Mouse (Mus musculus) liver, embryonic 14.5 days (tissue): ENCODE results near the gene Mettl17. TPM values are rescaled to one million over a fixed set of nuclear protein-coding genes. Genes with fewer than 3 reads are reported as not detected.

Experiments
- ATAC-seq: fragments of 200-750 bp; cut with Nextera tagmentation; 2 replicates; pipeline ENCODE4 v1.8.0; 2017; ENCODE audit warnings: moderate number of reproducible peaks, mild to moderate bottlenecking, moderate library complexity; ENCODE audit not compliant: insufficient read depth
- DNase-seq, 3 experiments: peaks; one replicate each; pipeline ENCODE4 v3.0.0-alpha.2; 2012 to 2013; ENCODE audit warnings: low read depth in 3 of 3, low spot score in 3 of 3
- H3K27ac ChIP-seq: fragments of 300-500 bp; sonication (generic); 2 replicates; pipeline ENCODE4 v1.5.1; 2014; ENCODE audit warnings: moderate library complexity, mild to moderate bottlenecking, control low read depth, inconsistent platforms
- H3K27me3 ChIP-seq: fragments of 300-500 bp; sonication (generic); 2 replicates; pipeline ENCODE4 v1.6.1; 2014; ENCODE audit warnings: mild to moderate bottlenecking, low read length, moderate library complexity; ENCODE audit not compliant: control insufficient read depth, insufficient read depth
- H3K36me3 ChIP-seq: fragments of 300-500 bp; sonication (generic); replicated peaks from 2 replicates; pipeline ENCODE4 v1.6.1; 2014; ENCODE audit warnings: low read depth; ENCODE audit not compliant: control insufficient read depth, insufficient read depth
- H3K4me1 ChIP-seq, 2 experiments: fragments of 200-500 bp in 1 of 2; fragments of 300-500 bp in 1 of 2; sonication (generic) in 1 of 2; replicated peaks; 2 replicates each; pipeline ENCODE4 v1.6.1; 2012 to 2014; ENCODE audit warnings: antibody characterized with exemption in 1 of 2, inconsistent platforms in 1 of 2, low read length in 1 of 2; ENCODE audit not compliant: control insufficient read depth in 2 of 2, insufficient read depth in 2 of 2
- H3K4me2 ChIP-seq: fragments of 300-500 bp; sonication (generic); 2 replicates; pipeline ENCODE4 v1.6.1; 2014; ENCODE audit warnings: low read depth, mild to moderate bottlenecking, control low read depth, moderate library complexity
- H3K4me3 ChIP-seq, 2 experiments: fragments of 200-500 bp in 1 of 2; fragments of 300-500 bp in 1 of 2; sonication (generic) in 1 of 2; 2 replicates each; pipeline ENCODE4 v1.5.1; 2012 to 2014; ENCODE audit warnings: low read depth in 2 of 2, low read length in 2 of 2, mild to moderate bottlenecking in 2 of 2, control low read depth in 1 of 2, inconsistent platforms in 1 of 2, moderate library complexity in 1 of 2; ENCODE audit not compliant: insufficient read depth in 1 of 2
- H3K9ac ChIP-seq: fragments of 300-500 bp; sonication (generic); replicated peaks from 2 replicates; pipeline ENCODE4 v1.6.1; 2014; ENCODE audit warnings: mild to moderate bottlenecking, control low read depth, moderate library complexity
- H3K9me3 ChIP-seq: fragments of 300-500 bp; sonication (generic); 2 replicates; pipeline ENCODE4 v1.6.1; 2016; ENCODE audit warnings: low read length, mixed read lengths; ENCODE audit not compliant: control insufficient read depth
- CTCF ChIP-seq: IDR thresholded peaks from 2 replicates; pipeline ENCODE4 v1.5.1; 2016; ENCODE audit warnings: antibody characterized with exemption, low read depth, control low read depth
- EP300 ChIP-seq: IDR thresholded peaks from 2 replicates; pipeline ENCODE4 v1.6.1; 2016; ENCODE audit warnings: antibody characterized with exemption, low read depth
- WGBS: fragments of 180-500 bp; shearing (Covaris S2); extraction: QIAGEN DNeasy Blood & Tissue Kit; methylation state at CpG from one replicate; pipeline ENCODE4 v1.1.7; 2014; ENCODE audit not compliant: insufficient replicate concordance; 5-methylcytosine and 5-hydroxymethylcytosine counted together
- microRNA-seq: library from miRNA; unstranded; fragments of <30 nt; microRNA quantifications from one replicate; pipeline ENCODE4, GENCODE M21; 2016
- polyA plus RNA-seq, 2 experiments: library from polyadenylated mRNA; depleted of rRNA in 1 of 2; stranded (reverse) in 1 of 2; unstranded in 1 of 2; fragments of >200 nt; fragmentation: Nextera tagmentation in 1 of 2; extraction: Ambion mirVana in 1 of 2; gene quantifications; 2 replicates each; pipeline versions ENCODE4 v1.2.1 to v1.2.3; 2012 to 2014

Mettl17 gene
- polyA plus RNA-seq, 2 experiments = 9.5 to 10.2 TPM

DNA sequence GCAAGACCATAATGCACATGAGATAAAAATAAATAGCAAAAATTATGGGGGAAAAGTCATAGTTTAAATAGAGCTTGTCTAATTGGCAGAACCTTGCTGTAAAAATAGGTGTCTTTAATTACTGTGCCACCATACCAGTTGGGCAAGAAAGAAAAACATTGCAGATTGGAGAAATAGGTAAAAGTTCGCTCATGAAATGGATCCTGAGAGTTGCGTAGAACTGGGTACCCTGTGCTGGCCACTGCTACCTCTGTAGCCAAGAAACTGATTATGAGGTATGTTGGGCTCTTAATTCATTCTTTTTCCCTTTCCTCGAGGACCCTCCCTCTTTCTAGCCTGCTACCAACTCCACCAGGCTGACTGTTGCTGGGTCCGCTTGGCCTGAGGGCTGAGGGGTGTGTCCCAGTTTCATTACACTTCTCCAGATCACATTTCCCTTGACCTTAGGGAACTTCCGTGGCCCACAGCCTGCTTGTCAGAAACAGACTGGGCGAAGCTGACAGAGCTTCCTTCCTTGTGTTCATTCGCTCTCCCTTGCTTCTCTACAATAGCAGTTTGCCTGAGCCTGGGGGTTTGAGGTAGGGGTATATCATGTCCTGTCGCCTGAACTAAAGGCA, 56.4 kb downstream of the Mettl17 start:
- H3K9me3 ChIP-seq = no peaks in the 10 kb centered on the region
- no peaks in the 10 kb centered on the region for H3K27me3 ChIP-seq
- no peak for DNase-seq
- peak overlapping the region; percentile 8; the same call in 1 of the 2 replicates for H3K4me2 ChIP-seq
- peaks cover 0 to 6% of the 10 kb centered on the region in 2 experiments; a peak in 1 of 4 replicates for H3K4me1 ChIP-seq
- H3K36me3 ChIP-seq = no peaks in the 10 kb centered on the region
- no peak overlapping the region for H3K27ac ChIP-seq
- no peak overlapping the region for H3K4me3 ChIP-seq
- H3K9ac ChIP-seq = no peak overlapping the region
- 35% methylated on average over 8 of the region's 8 CpGs for WGBS
- TF ChIP-seq CTCF (no peak), EP300 (no peak)
- ATAC-seq = no peak

DNA sequence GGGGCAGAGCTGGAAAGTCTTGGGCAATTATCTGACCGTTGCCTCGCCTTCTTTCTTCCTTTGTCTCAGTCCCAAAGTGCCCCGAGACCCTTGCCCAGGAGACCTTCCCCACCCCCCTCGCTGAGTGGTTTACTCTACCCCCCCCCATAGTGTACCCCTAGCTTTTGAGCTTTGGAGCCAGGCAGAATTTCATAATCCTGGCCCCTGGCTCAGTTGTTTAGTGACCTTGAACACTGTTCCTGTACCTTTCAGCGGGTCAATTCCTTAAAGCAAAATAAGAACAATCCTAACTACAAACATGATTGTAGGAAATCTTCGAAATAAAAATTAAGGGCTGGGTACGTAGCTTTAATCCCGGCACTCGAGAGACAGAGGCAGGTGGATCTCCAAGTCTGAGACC, 56.9 kb downstream of the Mettl17 start:
- H3K4me2 ChIP-seq = peak overlapping the region; percentile 8; the same call in 1 of the 2 replicates
- no peak for DNase-seq
- no peak for TF ChIP-seq CTCF
- TF ChIP-seq EP300 = no peak
- no peak overlapping the region for H3K4me3 ChIP-seq
- ATAC-seq = no peak
- WGBS = 51% methylated on average over 9 of the region's 9 CpGs
- no peaks in the 10 kb centered on the region for H3K9me3 ChIP-seq
- H3K4me1 ChIP-seq = peaks cover 0 to 6% of the 10 kb centered on the region in 2 experiments; a peak in 1 of 4 replicates
- no peaks in the 10 kb centered on the region for H3K36me3 ChIP-seq
- H3K27ac ChIP-seq = no peak overlapping the region
- H3K27me3 ChIP-seq = no peaks in the 10 kb centered on the region
- no peak overlapping the region for H3K9ac ChIP-seq

DNA sequence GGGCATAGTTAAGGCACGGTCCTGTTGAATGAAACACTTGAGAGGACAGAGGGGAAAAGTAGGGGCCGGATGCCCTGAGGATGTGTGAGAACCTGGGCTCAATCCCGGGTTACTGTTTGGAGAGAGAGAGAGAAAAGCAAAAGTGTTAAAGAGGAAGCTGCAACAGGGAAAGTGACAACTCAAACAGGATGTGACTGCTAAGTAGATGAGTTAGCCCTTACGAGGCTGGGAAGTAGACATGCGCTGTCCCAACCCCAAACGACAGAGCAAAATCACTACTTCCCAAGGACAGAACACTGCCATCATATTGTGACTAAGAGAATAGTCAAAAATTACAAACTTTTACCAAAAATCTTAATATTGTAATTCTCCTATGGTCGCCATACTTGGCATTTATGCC, 57.6 kb downstream of the Mettl17 start:
- Histone ChIP-seq H3K27ac (no peak overlapping the region), H3K9me3 (no peaks in the 10 kb centered on the region), H3K9ac (no peak overlapping the region), H3K27me3 (no peaks in the 10 kb centered on the region), H3K36me3 (no peaks in the 10 kb centered on the region), H3K4me3 (no peak overlapping the region), H3K4me2 (no peak overlapping the region), H3K4me1 (peaks cover 0 to 6% of the 10 kb centered on the region in 2 experiments; a peak in 1 of 4 replicates)
- no peak for DNase-seq
- TF ChIP-seq EP300 (no peak), CTCF (no peak)
- ATAC-seq = no peak
- 26% methylated on average over 7 of the region's 7 CpGs for WGBS

Small RNAs within 50 kb of the gene (microRNA-seq; reads per million reads assigned to microRNA genes)
- not detected for gene Gm27375

Other genes with a start within 250 kb of the Mettl17 start
- not detected in 2 replicates for gene Gm4181, start 249.2 kb upstream of the Mettl17 start, polyA plus RNA-seq (2012; rRNA removed)
- not detected in 2 replicates for gene Gm4181, start 249.2 kb upstream of the Mettl17 start, polyA plus RNA-seq (2014; fragmentation: Nextera tagmentation; extraction: Ambion mirVana)
- gene Gm17079, start 189.4 kb upstream of the Mettl17 start, polyA plus RNA-seq (2012; rRNA removed) = not detected in 2 replicates
- not detected in 2 replicates for gene Gm17079, start 189.4 kb upstream of the Mettl17 start, polyA plus RNA-seq (2014; fragmentation: Nextera tagmentation; extraction: Ambion mirVana)
- gene Gm5800, start 167.7 kb upstream of the Mettl17 start, polyA plus RNA-seq (2012; rRNA removed) = not detected in 2 replicates
- gene Gm5800, start 167.7 kb upstream of the Mettl17 start, polyA plus RNA-seq (2014; fragmentation: Nextera tagmentation; extraction: Ambion mirVana) = not detected in 2 replicates
- not detected in 2 replicates for gene Ang4, start 111.3 kb upstream of the Mettl17 start, polyA plus RNA-seq (2012; rRNA removed)
- not detected in 2 replicates for gene Ang4, start 111.3 kb upstream of the Mettl17 start, polyA plus RNA-seq (2014; fragmentation: Nextera tagmentation; extraction: Ambion mirVana)
- gene AY358078, start 84.8 kb upstream of the Mettl17 start, polyA plus RNA-seq (2012; rRNA removed) = not detected in 2 replicates
- not detected in 2 replicates for gene AY358078, start 84.8 kb upstream of the Mettl17 start, polyA plus RNA-seq (2014; fragmentation: Nextera tagmentation; extraction: Ambion mirVana)
- 13.2 and 25.0 TPM in 2 replicates for gene Ear6, start 31.1 kb upstream of the Mettl17 start, polyA plus RNA-seq (2012; rRNA removed)
- 2.4 and 3.9 TPM in 2 replicates for gene Ear6, start 31.1 kb upstream of the Mettl17 start, polyA plus RNA-seq (2014; fragmentation: Nextera tagmentation; extraction: Ambion mirVana)
- gene Slc39a2, start 8.0 kb downstream of the Mettl17 start, polyA plus RNA-seq (2012; rRNA removed) = 0.15 and 0.23 TPM in 2 replicates
- gene Slc39a2, start 8.0 kb downstream of the Mettl17 start, polyA plus RNA-seq (2014; fragmentation: Nextera tagmentation; extraction: Ambion mirVana) = 0.05 TPM in 1 of 2 replicates, not detected in the other
- gene Ndrg2, start 29.3 kb downstream of the Mettl17 start, polyA plus RNA-seq (2012; rRNA removed) = 11.6 and 11.7 TPM in 2 replicates
- 13.5 and 14.7 TPM in 2 replicates for gene Ndrg2, start 29.3 kb downstream of the Mettl17 start, polyA plus RNA-seq (2014; fragmentation: Nextera tagmentation; extraction: Ambion mirVana)
- gene Tppp2, start 33.6 kb downstream of the Mettl17 start, polyA plus RNA-seq (2012; rRNA removed) = not detected in 2 replicates
- gene Tppp2, start 33.6 kb downstream of the Mettl17 start, polyA plus RNA-seq (2014; fragmentation: Nextera tagmentation; extraction: Ambion mirVana) = not detected in 2 replicates
- gene Rnase13, start 37.9 kb downstream of the Mettl17 start, polyA plus RNA-seq (2012; rRNA removed) = not detected in 2 replicates
- gene Rnase13, start 37.9 kb downstream of the Mettl17 start, polyA plus RNA-seq (2014; fragmentation: Nextera tagmentation; extraction: Ambion mirVana) = not detected in 2 replicates
- 14.1 and 15.3 TPM in 2 replicates for gene Arhgef40, start 99.9 kb downstream of the Mettl17 start, polyA plus RNA-seq (2012; rRNA removed)
- gene Arhgef40, start 99.9 kb downstream of the Mettl17 start, polyA plus RNA-seq (2014; fragmentation: Nextera tagmentation; extraction: Ambion mirVana) = 9.4 and 16.5 TPM in 2 replicates
- gene Tmem253, start 130.8 kb downstream of the Mettl17 start, polyA plus RNA-seq (2012; rRNA removed) = 0.06 and 0.08 TPM in 2 replicates
- 0.24 TPM in 1 of 2 replicates, not detected in the other for gene Tmem253, start 130.8 kb downstream of the Mettl17 start, polyA plus RNA-seq (2014; fragmentation: Nextera tagmentation; extraction: Ambion mirVana)
- gene Zfp219, start 135.9 kb downstream of the Mettl17 start, polyA plus RNA-seq (2012; rRNA removed) = 9.7 and 10.4 TPM in 2 replicates
- 7.4 and 9.8 TPM in 2 replicates for gene Zfp219, start 135.9 kb downstream of the Mettl17 start, polyA plus RNA-seq (2014; fragmentation: Nextera tagmentation; extraction: Ambion mirVana)
- gene Olfr221, start 157.6 kb downstream of the Mettl17 start, polyA plus RNA-seq (2012; rRNA removed) = not detected in 2 replicates
- gene Olfr221, start 157.6 kb downstream of the Mettl17 start, polyA plus RNA-seq (2014; fragmentation: Nextera tagmentation; extraction: Ambion mirVana) = not detected in 2 replicates
- 94.9 and 161 TPM in 2 replicates for gene Hnrnpc, start 219.2 kb downstream of the Mettl17 start, polyA plus RNA-seq (2012; rRNA removed)
- gene Hnrnpc, start 219.2 kb downstream of the Mettl17 start, polyA plus RNA-seq (2014; fragmentation: Nextera tagmentation; extraction: Ambion mirVana) = 240 and 269 TPM in 2 replicates
- gene Rpgrip1, start 225.9 kb downstream of the Mettl17 start, polyA plus RNA-seq (2012; rRNA removed) = 0.31 and 0.41 TPM in 2 replicates
- 48.5 and 50.1 TPM in 2 replicates for gene Rpgrip1, start 225.9 kb downstream of the Mettl17 start, polyA plus RNA-seq (2014; fragmentation: Nextera tagmentation; extraction: Ambion mirVana)